In the genomic region with DNA sequence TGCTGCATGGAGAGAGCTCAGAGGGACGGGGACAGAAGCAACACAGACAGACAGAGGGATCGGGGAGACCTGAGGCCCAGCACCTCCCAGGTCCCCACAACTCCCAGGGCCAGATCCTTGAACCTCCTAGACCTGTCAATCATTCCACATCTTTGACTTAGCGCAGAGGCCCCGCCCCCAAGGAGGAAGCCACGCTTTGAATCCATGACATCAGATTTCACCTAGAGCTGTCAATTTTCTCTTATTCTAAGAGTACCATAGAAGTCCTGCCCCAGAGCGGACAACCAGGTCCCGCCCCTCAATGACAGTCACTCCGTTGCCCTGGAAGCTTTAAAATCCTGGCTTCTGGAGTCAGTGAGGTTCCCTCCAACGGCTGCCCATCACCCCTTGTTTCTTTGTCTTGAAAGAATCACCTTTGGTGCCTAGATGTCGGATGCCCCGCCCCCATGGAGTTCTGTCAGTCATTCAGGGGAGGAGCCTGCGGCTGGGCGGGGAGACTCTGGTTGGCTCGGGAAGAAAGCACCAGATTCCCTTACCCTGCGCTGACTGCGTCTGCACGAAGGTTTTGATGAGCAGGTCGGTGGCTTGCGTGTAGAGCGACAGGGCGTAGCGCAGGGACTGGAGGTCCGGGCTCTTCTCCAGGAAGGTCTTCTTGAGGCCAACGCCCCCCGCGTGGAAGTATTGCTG, we compare ENCODE assay signal across 8 mouse cellular contexts. TPM values are rescaled to one million over a fixed set of nuclear protein-coding genes. Genes with fewer than 3 reads are reported as not detected.
DNase-seq lines count a peak whose midpoint lies in the region; ATAC-seq lines count a peak whose summit lies in the region.

No protein-coding gene starts in this region.

- peaks cover 27% of the 10 kb centered on the region for H3K36me3 ChIP-seq in hindbrain, embryonic 14.5 days (replicated peaks; ENCODE audit: control insufficient read depth, insufficient read depth)
- H3K36me3 ChIP-seq in midbrain, embryonic 16.5 days (ENCODE audit: control insufficient read depth, insufficient read depth, low read length), result peaks cover 9% of the 10 kb centered on the region

- H3K4me3 ChIP-seq in hindbrain, embryonic 14.5 days (replicated peaks; ENCODE audit: low read length), result no peak overlapping the region
- no peak overlapping the region; the same call in 1 of the 2 replicates for H3K4me3 ChIP-seq in midbrain, embryonic 16.5 days (ENCODE audit: low read depth, low read length)

- peaks cover 16% of the 10 kb centered on the region for H3K27me3 ChIP-seq in hindbrain, embryonic 14.5 days (ENCODE audit: control insufficient read depth, insufficient read depth, low read length)
- peaks cover 5% of the 10 kb centered on the region; the same call in 1 of the 2 replicates for H3K27me3 ChIP-seq in midbrain, embryonic 16.5 days (ENCODE audit: control insufficient read depth, insufficient read depth, low read depth, low read length)

- 0 out of 2 replicates have a peak overlapping the region, but pooled peaks have one; percentile 32 for H3K27ac ChIP-seq in hindbrain, embryonic 14.5 days
- H3K27ac ChIP-seq in midbrain, embryonic 16.5 days (ENCODE audit: low read length), result peak overlapping the region; percentile 55

- H3K4me2 ChIP-seq in hindbrain, embryonic 14.5 days (replicated peaks), result peak overlapping the region; percentile 21
- H3K4me2 ChIP-seq in midbrain, embryonic 16.5 days (ENCODE audit: low read length), result peak overlapping the region; percentile 15

- H3K9ac ChIP-seq in hindbrain, embryonic 14.5 days, result no peak overlapping the region
- peak overlapping the region; percentile 34; the same call in 1 of the 2 replicates for H3K9ac ChIP-seq in midbrain, embryonic 16.5 days (ENCODE audit: low read depth, low read length)

- WGBS in hindbrain, embryonic 14.5 days, result 2% methylated on average over 26 of the region's 26 CpGs
- WGBS in midbrain, embryonic 16.5 days, result 3% methylated on average over 26 of the region's 26 CpGs

- peaks cover 14% of the 10 kb centered on the region for H3K4me1 ChIP-seq in hindbrain, embryonic 14.5 days (replicated peaks; ENCODE audit: control insufficient read depth, insufficient read depth, low read length)
- H3K4me1 ChIP-seq in midbrain, embryonic 16.5 days (ENCODE audit: control insufficient read depth, insufficient read depth, low read length), result peaks cover 6% of the 10 kb centered on the region; the same call in 1 of the 2 replicates

- 0 out of 2 replicates have a peak, but pooled peaks cover 3% of the 10 kb centered on the region for H3K9me3 ChIP-seq in hindbrain, embryonic 14.5 days (ENCODE audit: control insufficient read depth, low read length)
- H3K9me3 ChIP-seq in midbrain, embryonic 16.5 days (replicated peaks; ENCODE audit: control insufficient read depth, low read length, poor library complexity, severe bottlenecking), result no peaks in the 10 kb centered on the region

- peak; percentile 65 for ATAC-seq in CD4-positive, CD25-positive, alpha-beta regulatory T cell, adult 4 months
- ATAC-seq in erythroblast, adult 5-6 weeks (replicated peaks; ENCODE audit: low FRiP score, poor library complexity, severe bottlenecking), result 0 out of 2 replicates have a peak, but pooled peaks have one; percentile 42
- peak; percentile 42 for ATAC-seq in hindbrain, embryonic 14.5 days (ENCODE audit: low FRiP score)
- peak; percentile 40 for ATAC-seq in midbrain, embryonic 16.5 days

- peak; percentile 67 for DNase-seq in T-cell, adult 2 months (ENCODE audit: low spot score)
- peak; percentile 50 for DNase-seq in hindbrain, embryonic 14.5 days (ENCODE audit: low spot score)
- DNase-seq in liver, result peak; percentile 81
- peak; percentile 81 for DNase-seq in thymus, postnatal 25 days
- DNase-seq in layer of hippocampus, postnatal 14 days (ENCODE audit: low spot score in 2 of 2), result no peak

RNA-seq across cellular contexts. Expression of gene Colgalt1, which starts 23.3 kb away (rescaled TPM):
- 10 to 100 TPM; 10.8 to 12.2 TPM for polyA plus RNA-seq in CD4-positive, CD25-positive, alpha-beta regulatory T cell, adult 4 months (2017; shearing (Covaris generic))
- total RNA-seq in erythroblast, adult 5-6 weeks (2015; ENCODE audit: low replicate concordance), result 9.8 and 19.9 TPM in 2 replicates
- total RNA-seq in erythroblast, adult 5-6 weeks (2017; ENCODE audit: low replicate concordance), result 9.6 and 10.8 TPM in 2 replicates
- polyA plus RNA-seq in hindbrain, embryonic 14.5 days (2014; fragmentation: Nextera tagmentation; extraction: Ambion mirVana), result 62.4 and 66.0 TPM in 2 replicates
- 68.8 and 70.8 TPM in 2 replicates for polyA plus RNA-seq in midbrain, embryonic 16.5 days (2015; fragmentation: Nextera tagmentation; extraction: Ambion mirVana)
- 10 to 100 TPM; 58.4 to 62.9 TPM for total RNA-seq in layer of hippocampus, postnatal 14 days (2021)

RNA-seq across cellular contexts. Expression of gene Fam129c, which starts 36.7 kb away (rescaled TPM):
- 1 to 10 TPM; 3.0 to 3.6 TPM for polyA plus RNA-seq in CD4-positive, CD25-positive, alpha-beta regulatory T cell, adult 4 months (2017; shearing (Covaris generic))
- not detected in 2 replicates for total RNA-seq in erythroblast, adult 5-6 weeks (2015; ENCODE audit: low replicate concordance)
- not detected in 2 replicates for total RNA-seq in erythroblast, adult 5-6 weeks (2017; ENCODE audit: low replicate concordance)
- 5.2 and 5.7 TPM in 2 replicates for polyA plus RNA-seq in hindbrain, embryonic 14.5 days (2014; fragmentation: Nextera tagmentation; extraction: Ambion mirVana)
- 6.4 and 7.9 TPM in 2 replicates for polyA plus RNA-seq in midbrain, embryonic 16.5 days (2015; fragmentation: Nextera tagmentation; extraction: Ambion mirVana)
- total RNA-seq in layer of hippocampus, postnatal 14 days (2021), result 1 to 10 TPM; 2.6 to 2.7 TPM

RNA-seq across cellular contexts. Expression of gene Unc13a, which starts 37.4 kb away (rescaled TPM):
- polyA plus RNA-seq in CD4-positive, CD25-positive, alpha-beta regulatory T cell, adult 4 months (2017; shearing (Covaris generic)), result under 1 TPM; 0.47 to 0.50 TPM
- not detected in 2 replicates for total RNA-seq in erythroblast, adult 5-6 weeks (2015; ENCODE audit: low replicate concordance)
- total RNA-seq in erythroblast, adult 5-6 weeks (2017; ENCODE audit: low replicate concordance), result 0.17 and 2.4 TPM in 2 replicates
- polyA plus RNA-seq in hindbrain, embryonic 14.5 days (2014; fragmentation: Nextera tagmentation; extraction: Ambion mirVana), result 16.6 and 16.7 TPM in 2 replicates
- 23.5 and 29.0 TPM in 2 replicates for polyA plus RNA-seq in midbrain, embryonic 16.5 days (2015; fragmentation: Nextera tagmentation; extraction: Ambion mirVana)
- total RNA-seq in layer of hippocampus, postnatal 14 days (2021), result 100 to 1,000 TPM; 268 to 281 TPM

RNA-seq across cellular contexts. Expression of gene Jak3, which starts 42.0 kb away (rescaled TPM):
- 10 to 100 TPM; 21.2 TPM for polyA plus RNA-seq in CD4-positive, CD25-positive, alpha-beta regulatory T cell, adult 4 months (2017; shearing (Covaris generic))
- 1.2 and 1.9 TPM in 2 replicates for total RNA-seq in erythroblast, adult 5-6 weeks (2015; ENCODE audit: low replicate concordance)
- 0.43 and 1.4 TPM in 2 replicates for total RNA-seq in erythroblast, adult 5-6 weeks (2017; ENCODE audit: low replicate concordance)
- polyA plus RNA-seq in hindbrain, embryonic 14.5 days (2014; fragmentation: Nextera tagmentation; extraction: Ambion mirVana), result 5.4 TPM in 2 replicates
- polyA plus RNA-seq in midbrain, embryonic 16.5 days (2015; fragmentation: Nextera tagmentation; extraction: Ambion mirVana), result 4.7 and 5.4 TPM in 2 replicates
- 1 to 10 TPM; 7.1 to 7.7 TPM for total RNA-seq in layer of hippocampus, postnatal 14 days (2021)

RNA-seq across cellular contexts. Expression of gene Pgls, which starts 42.1 kb away (rescaled TPM):
- 10 to 100 TPM; 51.5 to 53.4 TPM for polyA plus RNA-seq in CD4-positive, CD25-positive, alpha-beta regulatory T cell, adult 4 months (2017; shearing (Covaris generic))
- 24.0 and 27.4 TPM in 2 replicates for total RNA-seq in erythroblast, adult 5-6 weeks (2015; ENCODE audit: low replicate concordance)
- 13.5 and 23.2 TPM in 2 replicates for total RNA-seq in erythroblast, adult 5-6 weeks (2017; ENCODE audit: low replicate concordance)
- 243 and 246 TPM in 2 replicates for polyA plus RNA-seq in hindbrain, embryonic 14.5 days (2014; fragmentation: Nextera tagmentation; extraction: Ambion mirVana)
- 219 and 237 TPM in 2 replicates for polyA plus RNA-seq in midbrain, embryonic 16.5 days (2015; fragmentation: Nextera tagmentation; extraction: Ambion mirVana)
- total RNA-seq in layer of hippocampus, postnatal 14 days (2021), result 10 to 100 TPM; 59.0 to 61.6 TPM

Comparison
In these comparisons a context has a peak if more than half of its experiments do, and no peak if none do; other contexts are left out.
1. DNase-seq: peak in T-cell, adult 2 months (single experiment), hindbrain, embryonic 14.5 days (single experiment), liver (single experiment) and thymus, postnatal 25 days (single experiment); none in layer of hippocampus, postnatal 14 days (0 of 2).
2. RNA of gene Unc13a, which starts 37.4 kb away (polyA plus RNA-seq): 23.5 to 29.0 TPM in midbrain, embryonic 16.5 days and 16.6 to 16.7 TPM in hindbrain, embryonic 14.5 days; 0.47 to 0.50 TPM in CD4-positive, CD25-positive, alpha-beta regulatory T cell, adult 4 months; every median in the first group is over 10 times any median in the second.
3. Peak in every context shown above with its lines, with median percentiles within 50 percentile points of each other: ATAC-seq.